Mouse (Mus musculus) forelimb bud, embryonic 11.5 days (tissue): ENCODE measurements around the gene Cetn2.
A peak's percentile ranks its signal among the peaks of the same experiment; 100 is the strongest.

Experiments
- DNase-seq: peaks from one replicate; pipeline ENCODE4 v3.0.0-alpha.2; 2012; ENCODE audit warnings: low read depth, low spot score

Gene Cetn2

GRCm38 (mm10) chrX:72917884-72918681, at the start of gene Cetn2, which contains the start of gene Nsdhl:
Gene Cetn2 (minus strand): TSS chrX:72918411.
Gene Nsdhl (plus strand): TSS chrX:72918557.
- peak; percentile 88 for DNase-seq

- no peak for DNase-seq
These were observed 44.5 kb upstream of the Cetn2 start for GRCm38 (mm10) chrX:72962743-72963142.

- no peak for DNase-seq
These were observed 43.3 kb upstream of the Cetn2 start for GRCm38 (mm10) chrX:72961511-72961910.

GRCm38 (mm10) chrX:72960431-72960830, 42.2 kb upstream of the Cetn2 start:
- DNase-seq: no peak

- no peak for DNase-seq
These were observed 38.3 kb upstream of the Cetn2 start for GRCm38 (mm10) chrX:72956486-72956885.

- DNase-seq: no peak
These were observed 35.3 kb upstream of the Cetn2 start for GRCm38 (mm10) chrX:72953464-72953863.

GRCm38 (mm10) chrX:72921391-72921790, 3.2 kb upstream of the Cetn2 start:
- DNase-seq: no peak

- no peak for DNase-seq
These were observed 460 bp upstream of the Cetn2 start for GRCm38 (mm10) chrX:72918682-72919059.

- no peak for DNase-seq
These were observed 6.6 kb downstream of the Cetn2 start for GRCm38 (mm10) chrX:72911611-72912010.

GRCm38 (mm10) chrX:72908404-72908741, 9.8 kb downstream of the Cetn2 start:
- peak; percentile 64 for DNase-seq

- no peak for DNase-seq
These were observed 10.4 kb downstream of the Cetn2 start for GRCm38 (mm10) chrX:72907619-72908403.

- no peak for DNase-seq
These were observed 15.7 kb downstream of the Cetn2 start for GRCm38 (mm10) chrX:72902530-72902929.

GRCm38 (mm10) chrX:72896055-72896437, 22.2 kb downstream of the Cetn2 start:
- DNase-seq: no peak

- no peak for DNase-seq
These were observed 22.7 kb downstream of the Cetn2 start for GRCm38 (mm10) chrX:72895388-72896054.
